Mouse (Mus musculus): ENCODE data around the gene Set. TPM values are rescaled to one million over a fixed set of nuclear protein-coding genes. Genes with fewer than 3 reads are reported as not detected.
A peak's percentile ranks its signal among the peaks of the same experiment; 100 is the strongest.

The Set gene
- total and polyA plus RNA-seq, 2 experiments from 2014 or later = 190 to 345 TPM

- Histone ChIP-seq H3K4me3 (ENCODE audit: low read depth, low read length) (no peak overlapping the region), H3K4me2 (ENCODE audit: low read depth, low read length, poor library complexity, severe bottlenecking) (no peak overlapping the region), H3K27ac (ENCODE audit: low read depth, low read length) (no peak overlapping the region), H3K9me3 (ENCODE audit: low read length) (no peaks in the 10 kb centered on the region), H3K4me1 (ENCODE audit: insufficient read depth, low read length) (0 out of 2 replicates have a peak, but pooled peaks cover 7% of the 10 kb centered on the region), H3K9ac (replicated peaks; ENCODE audit: low read length, poor library complexity, severe bottlenecking) (no peak overlapping the region), H3K36me3 (ENCODE audit: insufficient read depth, low read length) (peaks cover 38% of the 10 kb centered on the region), H3K27me3 (ENCODE audit: insufficient read depth, low read length) (no peaks in the 10 kb centered on the region)
- WGBS = 87% methylated on average over 2 of the region's 2 CpGs
- DNase-seq (ENCODE audit: low spot score) (peak; percentile 56), ATAC-seq (ENCODE audit: low FRiP score) (no peak)
- TF ChIP-seq CTCF (IDR thresholded peaks at IDR 0.05) = peak; percentile 74
Observed at GRCm38 (mm10) chr2:30095882-30096527, 38.8 kb downstream of the Set start.

DNA sequence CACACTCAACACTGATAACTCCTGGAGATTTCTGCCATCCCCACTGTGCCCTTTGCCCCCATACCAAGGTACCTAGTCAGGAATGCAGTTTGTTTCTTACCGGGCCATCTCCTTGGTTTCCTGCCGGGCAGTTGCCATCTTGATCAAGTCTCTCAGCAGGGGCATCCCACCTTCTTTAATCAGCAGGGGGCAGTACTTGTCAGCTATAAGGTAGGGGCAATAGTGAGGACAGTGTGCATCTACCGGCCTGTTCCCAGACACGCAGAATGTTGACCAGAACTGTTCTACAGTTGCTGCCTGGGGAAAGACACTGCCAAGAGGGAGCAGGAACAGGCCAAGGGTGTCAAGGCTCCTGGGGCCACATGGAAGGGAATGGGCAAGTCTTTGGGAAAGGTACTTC, 43.0 kb downstream of the Set start:
- Histone ChIP-seq H3K27me3 (ENCODE audit: insufficient read depth, low read length) (no peaks in the 10 kb centered on the region), H3K9me3 (ENCODE audit: low read length) (no peaks in the 10 kb centered on the region), H3K9ac (replicated peaks; ENCODE audit: low read length, poor library complexity, severe bottlenecking) (no peak overlapping the region), H3K36me3 (ENCODE audit: insufficient read depth, low read length) (peaks cover 75% of the 10 kb centered on the region), H3K27ac (ENCODE audit: low read depth, low read length) (no peak overlapping the region), H3K4me1 (ENCODE audit: insufficient read depth, low read length) (no peaks in the 10 kb centered on the region), H3K4me2 (ENCODE audit: low read depth, low read length, poor library complexity, severe bottlenecking) (no peak overlapping the region), H3K4me3 (ENCODE audit: low read depth, low read length) (no peak overlapping the region)
- no peak for TF ChIP-seq CTCF (IDR thresholded peaks at IDR 0.05)
- WGBS = 74% methylated on average over 4 of the region's 4 CpGs
- ATAC-seq (ENCODE audit: low FRiP score) (no peak), DNase-seq (ENCODE audit: low spot score) (no peak)

DNA sequence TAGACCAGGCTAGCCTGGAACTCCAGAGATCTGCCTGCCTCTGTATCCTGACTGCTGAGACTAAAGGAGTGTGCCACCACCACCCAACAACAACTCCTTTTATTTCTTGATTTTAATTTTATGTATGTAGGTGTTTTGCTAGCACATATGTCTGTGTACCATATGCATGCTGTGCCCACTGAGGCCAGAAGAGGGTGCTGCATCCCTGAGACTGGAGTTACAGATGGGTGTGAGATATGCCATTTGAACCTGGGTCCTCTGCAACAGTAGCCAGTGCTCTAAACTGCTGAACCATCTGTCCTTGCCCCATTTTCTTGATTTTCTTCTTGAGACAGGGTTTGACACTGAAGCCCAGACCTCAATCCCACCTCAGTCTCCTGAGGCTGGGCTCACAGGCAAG, 49.2 kb downstream of the Set start:
- DNase-seq (ENCODE audit: low spot score) (peak; percentile 24), ATAC-seq (ENCODE audit: low FRiP score) (no peak)
- peaks cover 84% of the 10 kb centered on the region for H3K36me3 ChIP-seq (ENCODE audit: insufficient read depth, low read length)
- TF ChIP-seq CTCF (IDR thresholded peaks at IDR 0.05) = peak; percentile 78
- no peaks in the 10 kb centered on the region for H3K9me3 ChIP-seq (ENCODE audit: low read length)
- no peak overlapping the region for H3K4me2 ChIP-seq (ENCODE audit: low read depth, low read length, poor library complexity, severe bottlenecking)
- no peaks in the 10 kb centered on the region for H3K4me1 ChIP-seq (ENCODE audit: insufficient read depth, low read length)
- no peak overlapping the region for H3K9ac ChIP-seq (replicated peaks; ENCODE audit: low read length, poor library complexity, severe bottlenecking)
- no peak overlapping the region for H3K27ac ChIP-seq (ENCODE audit: low read depth, low read length)
- H3K27me3 ChIP-seq (ENCODE audit: insufficient read depth, low read length) = no peaks in the 10 kb centered on the region
- H3K4me3 ChIP-seq (ENCODE audit: low read depth, low read length) = no peak overlapping the region

DNA sequence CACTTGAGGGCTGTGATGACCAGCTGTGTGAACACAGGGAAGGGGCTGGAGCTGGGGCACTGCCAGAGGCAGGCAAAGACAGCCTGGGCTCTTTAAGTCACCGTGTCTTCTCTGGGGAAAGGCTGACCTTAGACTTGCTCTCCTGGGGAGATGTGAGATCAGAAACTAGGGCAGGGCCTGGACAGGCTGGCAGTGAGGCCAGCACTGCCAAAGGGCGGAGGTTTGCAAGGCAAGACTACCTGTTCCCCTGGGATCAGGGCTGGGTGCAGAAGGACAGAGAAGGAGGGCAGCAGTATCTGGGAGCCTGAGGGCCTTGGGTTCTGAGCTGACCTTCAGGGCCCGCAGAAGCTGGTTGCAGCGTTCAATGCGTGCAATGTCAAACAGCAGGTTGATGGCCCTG, 50.5 kb downstream of the Set start:
- Histone ChIP-seq H3K4me3 (ENCODE audit: low read depth, low read length) (no peak overlapping the region), H3K27ac (ENCODE audit: low read depth, low read length) (no peak overlapping the region), H3K4me2 (ENCODE audit: low read depth, low read length, poor library complexity, severe bottlenecking) (no peak overlapping the region), H3K4me1 (ENCODE audit: insufficient read depth, low read length) (no peaks in the 10 kb centered on the region), H3K36me3 (ENCODE audit: insufficient read depth, low read length) (peaks cover 81% of the 10 kb centered on the region), H3K9ac (replicated peaks; ENCODE audit: low read length, poor library complexity, severe bottlenecking) (no peak overlapping the region), H3K27me3 (ENCODE audit: insufficient read depth, low read length) (no peaks in the 10 kb centered on the region), H3K9me3 (ENCODE audit: low read length) (no peaks in the 10 kb centered on the region)
- WGBS = 89% methylated on average over 5 of the region's 5 CpGs
- ATAC-seq (ENCODE audit: low FRiP score) (no peak), DNase-seq (ENCODE audit: low spot score) (no peak)
- TF ChIP-seq CTCF (IDR thresholded peaks at IDR 0.05) = no peak

DNA sequence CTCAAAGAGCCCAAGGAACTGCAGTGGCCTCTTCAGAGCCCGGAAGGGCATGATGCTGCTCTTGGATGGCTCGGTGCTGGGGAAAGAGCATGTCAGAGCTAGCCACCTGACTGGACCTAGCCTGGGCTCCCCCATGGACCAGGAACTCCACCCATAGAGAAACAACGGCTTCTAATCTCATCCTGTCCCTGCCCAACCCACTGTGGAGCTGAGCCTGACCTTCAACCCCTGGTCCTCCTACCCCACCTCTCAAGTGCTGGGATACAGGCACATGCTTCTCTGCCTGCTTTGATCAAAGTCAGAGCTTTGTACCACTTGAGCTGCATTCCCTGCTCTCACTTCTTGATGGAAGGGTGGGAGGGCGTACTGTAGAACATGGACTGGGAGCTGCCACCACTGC, 51.1 kb downstream of the Set start:
- H3K36me3 ChIP-seq (ENCODE audit: insufficient read depth, low read length) = peaks cover 81% of the 10 kb centered on the region
- 96% methylated on average over 4 of the region's 4 CpGs for WGBS
- ATAC-seq (ENCODE audit: low FRiP score) (no peak), DNase-seq (ENCODE audit: low spot score) (no peak)
- H3K4me2 ChIP-seq (ENCODE audit: low read depth, low read length, poor library complexity, severe bottlenecking) = no peak overlapping the region
- TF ChIP-seq CTCF (IDR thresholded peaks at IDR 0.05) = no peak
- no peak overlapping the region for H3K27ac ChIP-seq (ENCODE audit: low read depth, low read length)
- no peaks in the 10 kb centered on the region for H3K4me1 ChIP-seq (ENCODE audit: insufficient read depth, low read length)
- H3K4me3 ChIP-seq (ENCODE audit: low read depth, low read length) = no peak overlapping the region
- no peaks in the 10 kb centered on the region for H3K9me3 ChIP-seq (ENCODE audit: low read length)
- no peaks in the 10 kb centered on the region for H3K27me3 ChIP-seq (ENCODE audit: insufficient read depth, low read length)
- H3K9ac ChIP-seq (replicated peaks; ENCODE audit: low read length, poor library complexity, severe bottlenecking) = no peak overlapping the region

DNA sequence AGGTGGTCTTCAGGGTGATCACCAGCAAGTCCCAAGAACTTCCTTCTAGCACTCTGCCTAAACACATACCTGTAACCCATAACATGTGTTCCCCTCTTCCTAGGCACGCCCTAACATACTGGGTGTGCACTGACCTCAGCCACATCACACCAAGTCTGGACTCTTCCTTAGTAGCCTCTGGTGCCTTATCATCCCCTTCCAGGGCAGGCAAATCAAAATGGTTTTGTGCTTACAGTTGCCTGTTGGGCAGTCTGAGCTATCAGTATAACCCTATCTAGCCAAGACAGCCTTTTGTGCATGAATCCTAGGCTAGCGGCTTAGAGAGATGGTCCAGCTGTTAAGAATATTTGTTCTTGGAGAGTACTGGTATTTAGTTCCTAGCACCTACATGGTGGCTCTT, 54.3 kb downstream of the Set start:
- Histone ChIP-seq H3K4me2 (ENCODE audit: low read depth, low read length, poor library complexity, severe bottlenecking) (no peak overlapping the region), H3K27me3 (ENCODE audit: insufficient read depth, low read length) (no peaks in the 10 kb centered on the region), H3K4me3 (ENCODE audit: low read depth, low read length) (no peak overlapping the region), H3K27ac (ENCODE audit: low read depth, low read length) (no peak overlapping the region), H3K9me3 (ENCODE audit: low read length) (no peaks in the 10 kb centered on the region), H3K4me1 (ENCODE audit: insufficient read depth, low read length) (no peaks in the 10 kb centered on the region), H3K9ac (replicated peaks; ENCODE audit: low read length, poor library complexity, severe bottlenecking) (no peak overlapping the region), H3K36me3 (ENCODE audit: insufficient read depth, low read length) (peaks cover 68% of the 10 kb centered on the region)
- WGBS = 96% methylated on average over 2 of the region's 2 CpGs
- ATAC-seq (ENCODE audit: low FRiP score) (no peak), DNase-seq (ENCODE audit: low spot score) (no peak)
- no peak for TF ChIP-seq CTCF (IDR thresholded peaks at IDR 0.05)

Data from midbrain, postnatal 0 days (tissue).